Mouse (Mus musculus): ENCODE measurements around the gene Ankib1.
"Not testable (repeated sequence)": the region's sequence is repeated elsewhere in the genome, so short reads cannot be mapped to it uniquely, and the experiment has no call there.

Ankib1 gene

GRCm38 (mm10) chr5:3725491-3725890 lies 77.2 kb downstream of the Ankib1 start:
- DNase-seq (ENCODE audit: low read depth, low spot score): no peak

- no peak for DNase-seq (ENCODE audit: low read depth, low spot score)
Measured at GRCm38 (mm10) chr5:3723415-3723814, 79.3 kb downstream of the Ankib1 start.

GRCm38 (mm10) chr5:3722873-3723272 lies 79.9 kb downstream of the Ankib1 start:
- DNase-seq (ENCODE audit: low read depth, low spot score): no peak

- DNase-seq (ENCODE audit: low read depth, low spot score): no peak
Measured at GRCm38 (mm10) chr5:3719371-3719770, 83.4 kb downstream of the Ankib1 start.

GRCm38 (mm10) chr5:3715800-3716199 lies 86.9 kb downstream of the Ankib1 start:
- no peak for DNase-seq (ENCODE audit: low read depth, low spot score)

- peak; percentile 27 for DNase-seq (ENCODE audit: low read depth, low spot score)
Measured at GRCm38 (mm10) chr5:3702180-3702579, 100.5 kb downstream of the Ankib1 start.

- no peak for DNase-seq (ENCODE audit: low read depth, low spot score)
Measured at GRCm38 (mm10) chr5:3700025-3700424, 102.7 kb downstream of the Ankib1 start.

GRCm38 (mm10) chr5:3696031-3696430 lies 106.7 kb downstream of the Ankib1 start:
- no peak for DNase-seq (ENCODE audit: low read depth, low spot score)

- DNase-seq (ENCODE audit: low read depth, low spot score): no peak
Measured at GRCm38 (mm10) chr5:3695191-3695590, 107.5 kb downstream of the Ankib1 start.

- DNase-seq (ENCODE audit: low read depth, low spot score): no peak
Measured at GRCm38 (mm10) chr5:3692956-3693355, 109.8 kb downstream of the Ankib1 start.

- no peak for DNase-seq (ENCODE audit: low read depth, low spot score)
Measured at GRCm38 (mm10) chr5:3691283-3691682, 111.4 kb downstream of the Ankib1 start.

- DNase-seq (ENCODE audit: low read depth, low spot score): no peak
Measured at GRCm38 (mm10) chr5:3688298-3688697, 114.4 kb downstream of the Ankib1 start.

GRCm38 (mm10) chr5:3669938-3670554 lies 132.7 kb downstream of the Ankib1 start:
- no peak for DNase-seq (ENCODE audit: low read depth, low spot score)

- DNase-seq (ENCODE audit: low read depth, low spot score): no peak
Measured at GRCm38 (mm10) chr5:3666585-3666984, 136.1 kb downstream of the Ankib1 start.

- DNase-seq (ENCODE audit: low read depth, low spot score): no peak
Measured at GRCm38 (mm10) chr5:3665225-3665624, 137.5 kb downstream of the Ankib1 start.

GRCm38 (mm10) chr5:3657085-3657484 lies 145.6 kb downstream of the Ankib1 start, which contains the start of gene Gatad1:
TSS of gene Gatad1 (minus strand) at chr5:3657185.
- no peak for DNase-seq (ENCODE audit: low read depth, low spot score)

- no peak for DNase-seq (ENCODE audit: low read depth, low spot score)
Measured at GRCm38 (mm10) chr5:3653801-3654200, 148.9 kb downstream of the Ankib1 start.

- not testable (repeated sequence) for DNase-seq (ENCODE audit: low read depth, low spot score)
Measured at GRCm38 (mm10) chr5:3652903-3653575, 149.7 kb downstream of the Ankib1 start.

- no peak for DNase-seq (ENCODE audit: low read depth, low spot score)
Measured at GRCm38 (mm10) chr5:3651621-3652020, 151.1 kb downstream of the Ankib1 start.

- no peak for DNase-seq (ENCODE audit: low read depth, low spot score)
Measured at GRCm38 (mm10) chr5:3650881-3651280, 151.8 kb downstream of the Ankib1 start, which contains the start of gene Tmbim7. TSS of gene Tmbim7 (plus strand) at chr5:3651181.

- DNase-seq (ENCODE audit: low read depth, low spot score): no peak
Measured at GRCm38 (mm10) chr5:3648849-3649210, 153.9 kb downstream of the Ankib1 start.

GRCm38 (mm10) chr5:3648206-3648848 lies 154.4 kb downstream of the Ankib1 start:
- DNase-seq (ENCODE audit: low read depth, low spot score): no peak

- peak; percentile 90 for DNase-seq (ENCODE audit: low read depth, low spot score)
Measured at GRCm38 (mm10) chr5:3647708-3648121, 155.0 kb downstream of the Ankib1 start.

All from mesoderm, embryonic 11.5 days (tissue).